Mouse (Mus musculus) brain, embryonic 14.5 days (tissue): ENCODE measurements around the gene Akap13. TPM values are rescaled to one million over a fixed set of nuclear protein-coding genes. Genes with fewer than 3 reads are reported as not detected.
A peak's percentile ranks its signal among the peaks of the same experiment; 100 is the strongest.

Experiments used
- DNase-seq: peaks from one replicate; pipeline ENCODE4 v3.0.0-alpha.2; 2011; ENCODE audit warnings: low read depth
- CTCF ChIP-seq: fragments of 200-500 bp; IDR thresholded peaks from 2 replicates; pipeline ENCODE4 v1.5.1; 2012; ENCODE audit warnings: inconsistent platforms, mild to moderate bottlenecking, moderate library complexity, borderline replicate concordance; ENCODE audit not compliant: insufficient read depth, insufficient read length; ENCODE audit errors: extremely low read depth
- POLR2A ChIP-seq: fragments of 200-500 bp; IDR thresholded peaks from 2 replicates; pipeline ENCODE4 v1.6.1; 2012; ENCODE audit warnings: mild to moderate bottlenecking, inconsistent platforms, borderline replicate concordance; ENCODE audit not compliant: poor library complexity, insufficient read depth, insufficient read length, severe bottlenecking; ENCODE audit errors: extremely low read depth
- polyA plus RNA-seq: library from polyadenylated mRNA; depleted of rRNA; stranded (reverse); fragments of >200 nt; gene quantifications from 2 replicates; pipeline ENCODE4 v1.2.3, GENCODE M21; 2012; rRNA removed

Gene Akap13
- 7.4 and 11.5 TPM in 2 replicates for polyA plus RNA-seq

DNA sequence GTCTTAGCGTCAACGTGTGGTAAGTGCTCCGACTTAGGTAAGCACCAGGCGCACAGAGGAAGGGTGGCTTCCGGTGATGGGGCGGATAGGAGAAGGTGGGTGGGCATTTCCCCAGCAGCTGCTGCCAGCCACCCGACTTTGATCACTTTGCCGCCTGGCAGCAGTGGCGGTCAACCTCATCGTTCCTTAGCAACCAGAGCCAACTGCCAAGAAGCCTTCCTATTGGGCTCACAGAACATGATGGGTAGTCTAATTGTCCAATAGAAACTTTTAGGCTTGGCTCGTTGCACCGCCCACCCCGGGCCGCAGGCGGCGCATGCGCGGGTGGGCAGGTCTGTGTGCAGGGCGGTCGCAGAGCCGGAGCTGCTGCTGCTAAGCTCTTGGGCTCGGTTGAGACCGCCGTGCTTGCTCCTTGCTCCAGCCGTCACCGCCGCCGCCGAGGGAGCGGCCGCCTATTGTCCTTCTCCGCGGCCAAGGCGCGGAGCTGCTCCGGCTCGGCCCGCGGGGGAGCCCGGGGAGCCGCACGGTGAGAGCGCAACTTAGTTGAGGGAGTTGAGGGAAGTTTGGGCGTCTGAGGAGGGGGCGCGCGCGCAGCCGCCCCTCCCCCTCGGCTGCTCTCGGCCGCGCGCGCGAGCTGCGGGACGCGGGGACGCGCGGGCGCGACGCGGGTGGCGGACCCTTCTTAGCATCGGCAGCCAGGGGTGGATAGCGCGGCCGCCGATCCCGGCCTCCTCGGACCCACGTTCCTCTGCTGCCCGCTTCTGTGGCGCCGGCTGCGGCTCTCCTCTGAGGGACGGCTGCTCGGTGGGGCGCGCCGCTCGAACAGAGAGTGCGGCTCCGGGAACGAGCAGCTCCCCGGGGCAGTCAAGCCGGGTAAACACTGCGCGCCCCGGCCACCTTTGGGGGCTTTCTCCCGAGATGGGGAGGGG lies at the start of gene Akap13:
Gene Akap13 (plus strand): TSS at position 312 of the 929 bp plus-strand sequence.
- peak; percentile 99 for DNase-seq
- TF ChIP-seq CTCF (peak; percentile 48), POLR2A (peak; percentile 85)

DNA sequence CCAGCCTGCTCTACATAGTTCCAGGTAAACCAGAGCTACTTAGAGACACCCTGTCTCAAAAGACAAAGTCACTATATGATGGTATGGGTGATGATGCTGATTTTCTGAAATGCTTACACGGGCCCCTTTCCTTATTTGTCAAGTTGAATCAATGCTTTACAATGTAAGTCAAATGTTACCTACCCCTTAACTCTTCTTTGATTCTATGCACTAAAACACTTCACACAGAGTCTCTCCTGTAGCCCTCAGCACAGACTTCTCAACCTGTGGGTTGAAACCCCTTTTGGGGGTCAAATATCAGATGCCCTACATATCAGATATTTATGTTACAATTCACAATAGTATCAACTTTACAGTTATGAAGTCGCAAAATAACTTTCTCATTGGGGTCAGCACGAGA lies 44.7 kb upstream of the Akap13 start:
- DNase-seq: no peak
- TF ChIP-seq POLR2A (no peak), CTCF (no peak)

DNA sequence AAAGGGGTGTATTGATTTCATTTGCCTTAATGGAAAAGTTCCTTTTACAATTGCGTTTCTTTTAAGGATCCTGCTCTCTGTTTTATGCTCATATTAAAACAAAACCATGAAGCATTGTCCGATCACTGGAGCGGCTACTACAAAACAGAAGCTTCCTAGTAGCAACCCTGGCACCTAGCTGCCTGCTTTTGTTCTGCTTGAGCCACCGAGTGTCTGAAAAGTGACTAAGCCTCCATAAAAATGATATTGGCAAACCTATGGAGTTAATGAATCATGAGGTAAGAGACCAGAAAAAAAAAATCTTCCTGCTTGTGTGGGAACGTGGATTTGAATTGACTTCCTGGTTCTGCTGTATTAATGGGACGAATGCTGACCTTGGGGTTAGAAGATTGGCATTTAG lies 44.1 kb upstream of the Akap13 start:
- no peak for DNase-seq

DNA sequence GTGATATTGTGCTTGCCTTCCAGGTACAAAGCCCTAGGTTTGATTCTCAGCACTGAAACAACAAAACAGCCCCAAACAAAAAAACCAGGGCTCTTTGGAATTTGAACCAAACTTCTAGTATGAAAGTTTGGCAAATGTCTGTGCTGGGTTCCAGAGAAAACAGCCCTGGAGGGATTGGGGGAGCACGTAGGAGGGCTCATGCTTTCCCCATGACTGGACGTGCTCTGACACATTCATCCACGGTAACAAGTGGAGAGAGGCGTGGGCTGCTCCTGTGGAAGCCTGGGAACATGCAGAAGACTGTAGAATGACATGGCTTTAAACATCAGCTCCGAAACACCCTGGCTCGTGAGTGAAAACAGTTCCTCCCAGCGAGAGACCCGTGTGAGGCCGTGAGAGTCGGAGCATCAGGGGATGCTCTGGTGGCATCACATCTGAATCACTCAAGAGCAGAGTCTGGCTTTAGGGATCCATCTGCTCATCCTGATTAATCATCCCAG lies 43.3 kb upstream of the Akap13 start:
- no peak for TF ChIP-seq CTCF
- TF ChIP-seq POLR2A: no peak
- no peak for DNase-seq

More for the DNA sequence above, 44.1 kb upstream of the Akap13 start:
- TF ChIP-seq CTCF (no peak), POLR2A (no peak)

DNA sequence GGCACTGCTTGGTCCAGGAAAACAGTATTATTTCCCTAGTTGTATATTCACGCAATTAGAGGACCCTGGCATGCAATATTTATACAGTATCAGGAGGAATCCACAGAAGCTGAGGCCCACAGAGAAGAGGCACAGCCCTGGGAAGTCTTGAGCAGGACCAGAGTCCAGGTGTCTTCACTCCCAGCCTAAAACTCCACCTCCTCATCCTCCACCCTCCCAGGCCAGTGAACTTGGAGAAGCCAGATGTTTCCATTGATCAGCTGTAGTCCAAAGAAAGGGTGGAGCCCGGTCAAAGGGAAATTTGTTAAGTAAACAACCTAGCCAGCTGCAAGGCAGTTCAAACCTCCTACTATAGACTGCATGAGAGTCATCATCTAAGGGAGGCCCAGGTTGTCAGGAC lies 42.8 kb upstream of the Akap13 start:
- TF ChIP-seq POLR2A: no peak
- no peak for TF ChIP-seq CTCF

DNA sequence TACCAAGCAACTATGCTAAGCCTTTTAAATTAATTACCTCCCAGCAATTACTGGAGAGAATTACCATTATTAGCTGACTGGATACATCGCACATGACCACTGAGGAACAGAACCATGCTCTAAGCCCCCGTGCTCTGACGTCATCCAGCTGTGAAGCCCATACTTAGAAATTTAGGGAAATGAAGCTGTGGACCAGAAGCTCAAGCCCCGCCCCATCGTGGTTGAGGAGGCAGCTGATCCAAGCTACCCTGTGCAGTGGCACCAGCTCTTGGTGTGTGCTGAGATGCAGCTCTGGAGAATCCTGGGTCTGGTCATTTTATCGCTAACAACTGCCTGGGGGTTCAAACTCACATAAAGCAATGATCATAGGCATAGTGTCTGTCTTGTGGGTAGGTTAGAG lies 41.4 kb upstream of the Akap13 start:
- no peak for TF ChIP-seq CTCF
- no peak for TF ChIP-seq POLR2A
- DNase-seq: peak; percentile 14

More for the DNA sequence above, 42.8 kb upstream of the Akap13 start:
- DNase-seq: no peak

DNA sequence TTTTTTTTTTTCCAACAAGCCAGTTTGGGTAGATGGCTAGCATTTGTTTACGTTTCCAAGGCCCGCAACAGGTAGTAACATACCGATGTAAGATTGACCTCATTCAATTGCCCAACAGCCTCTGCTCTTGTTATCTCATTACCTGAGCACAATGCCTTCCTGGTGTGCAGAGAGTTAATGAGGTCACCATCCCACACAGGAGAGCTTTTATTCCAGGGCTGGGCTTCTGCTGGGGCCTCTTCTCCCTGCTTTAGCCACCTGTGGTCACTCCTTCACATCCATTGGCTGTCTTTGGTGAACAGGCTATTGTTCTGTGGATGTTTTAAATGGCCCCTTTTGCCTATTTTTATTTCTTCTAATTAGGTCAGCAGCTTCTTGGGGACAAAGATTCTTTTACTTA lies 41.0 kb upstream of the Akap13 start:
- no peak for TF ChIP-seq POLR2A
- no peak for TF ChIP-seq CTCF
- peak; percentile 17 for DNase-seq

DNA sequence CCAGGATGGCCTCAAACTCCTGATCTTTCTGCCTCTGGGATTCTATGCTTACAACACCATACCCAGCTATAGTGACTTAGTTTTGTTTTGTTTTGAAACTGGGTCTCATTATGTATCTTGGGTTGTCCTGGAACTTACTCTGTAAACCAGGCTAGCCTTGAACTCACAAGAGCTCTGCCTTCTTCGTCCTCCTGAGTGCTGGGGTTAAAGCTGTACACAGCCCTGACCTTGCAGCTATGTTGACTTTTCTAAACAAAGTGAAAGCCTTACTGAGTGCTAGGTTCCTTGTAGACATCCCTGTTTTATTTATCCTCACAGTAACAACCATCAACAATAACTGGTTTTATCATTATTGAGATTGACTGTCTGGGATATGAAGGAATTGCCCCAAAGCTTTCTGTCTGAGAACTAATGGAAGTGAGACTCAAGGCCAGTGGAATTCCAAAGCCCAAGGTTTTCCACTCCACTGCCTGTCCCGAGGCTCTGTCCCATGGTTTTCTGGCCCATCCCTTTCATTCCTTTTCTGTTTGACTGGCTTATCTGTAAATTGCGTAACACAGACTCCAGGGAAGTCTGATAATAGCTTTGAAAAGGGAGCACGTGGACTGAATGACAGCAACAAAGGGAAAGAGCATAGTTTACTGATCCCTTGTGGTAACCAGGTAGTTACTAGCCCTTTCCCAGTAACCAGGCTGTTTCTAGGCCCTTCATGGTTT lies 40.0 kb upstream of the Akap13 start:
- DNase-seq: no peak
- TF ChIP-seq CTCF (no peak), POLR2A (no peak)

DNA sequence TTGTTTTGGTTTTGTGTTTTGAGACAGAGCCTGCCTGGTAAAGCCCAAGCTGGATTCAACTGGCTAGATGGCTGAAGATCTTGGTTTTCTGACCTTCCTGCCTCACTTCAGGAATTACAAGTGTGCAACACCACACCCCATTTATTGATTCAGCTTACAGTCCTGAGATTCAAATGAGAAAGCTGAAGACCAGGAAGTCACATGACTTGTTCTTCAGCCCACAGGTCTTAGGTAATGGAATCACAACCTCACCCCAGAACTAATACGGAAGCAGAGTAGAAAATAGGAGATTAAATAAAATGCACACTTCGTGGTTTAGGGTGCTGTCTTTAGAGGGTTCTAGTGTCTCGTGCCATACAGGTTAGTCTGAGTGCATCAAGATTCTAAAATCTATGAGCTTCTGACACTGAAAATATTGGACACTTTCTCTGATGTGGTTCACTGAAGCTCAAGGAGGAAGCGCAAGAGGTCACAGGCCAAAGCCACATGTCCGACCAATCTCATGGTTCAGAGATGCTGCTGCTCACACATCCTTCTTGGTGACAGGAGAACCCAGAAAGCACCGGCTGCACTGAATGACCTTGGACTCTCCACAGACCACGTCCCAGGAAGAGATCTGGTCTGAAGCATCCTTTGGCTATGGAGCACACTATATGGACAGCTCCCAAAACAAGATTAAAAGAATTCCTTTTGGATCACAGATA lies 39.3 kb upstream of the Akap13 start:
- DNase-seq: no peak
- no peak for TF ChIP-seq CTCF
- no peak for TF ChIP-seq POLR2A

DNA sequence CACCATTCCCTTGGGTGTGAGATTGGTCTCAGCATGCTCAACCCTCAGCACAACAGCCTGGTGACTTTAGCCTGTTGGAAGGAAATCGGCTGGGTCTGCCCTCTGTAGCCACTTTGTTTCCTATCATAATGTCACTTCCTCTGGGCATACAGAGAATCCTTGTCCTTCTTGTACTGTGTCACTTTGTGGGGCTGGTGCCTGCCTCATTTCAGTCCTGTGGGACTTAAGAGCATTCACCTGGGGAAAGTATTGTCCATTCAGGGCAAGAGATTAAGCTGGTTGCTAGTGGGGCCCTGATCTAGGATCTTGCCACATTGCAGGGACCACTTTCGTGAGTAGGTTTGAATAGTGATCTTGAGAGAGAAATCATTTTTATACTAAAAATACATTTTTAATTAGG lies 34.4 kb upstream of the Akap13 start:
- DNase-seq: no peak
- TF ChIP-seq CTCF: no peak
- TF ChIP-seq POLR2A: no peak

DNA sequence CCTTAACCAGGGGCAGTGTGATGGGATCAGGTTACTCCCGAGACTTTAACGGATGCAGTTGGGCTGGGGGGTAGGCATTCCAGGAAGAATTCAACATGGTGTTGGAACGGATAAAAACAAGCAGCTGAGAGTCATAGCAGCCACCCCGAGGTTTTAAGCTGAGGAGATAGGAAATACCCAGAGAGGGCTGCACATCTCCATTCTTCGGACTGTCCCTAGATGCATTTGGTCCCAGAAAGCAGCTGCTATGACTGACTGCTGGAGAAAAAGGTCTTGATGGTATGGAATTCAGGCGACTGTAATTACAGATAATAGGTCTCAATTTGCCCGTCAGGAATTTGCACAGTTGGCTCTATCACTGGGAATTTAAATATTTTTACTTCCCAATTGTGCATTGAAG lies 31.2 kb upstream of the Akap13 start:
- TF ChIP-seq CTCF (no peak), POLR2A (no peak)
- peak; percentile 42 for DNase-seq
